Mouse (Mus musculus): Measurements from ENCODE around the gene Gm35549.

GRCm38 (mm10) chr9:122845621-122846020 lies 1.8 kb upstream of the Gm35549 start:
- TF ChIP-seq CTCF (IDR thresholded peaks at IDR 0.05; ENCODE audit: insufficient read depth, low read depth, low read length) = no peak
- no peak for TF ChIP-seq POLR2A (IDR thresholded peaks at IDR 0.05; ENCODE audit: insufficient read depth, low read depth, low read length)
